In the genomic region with DNA sequence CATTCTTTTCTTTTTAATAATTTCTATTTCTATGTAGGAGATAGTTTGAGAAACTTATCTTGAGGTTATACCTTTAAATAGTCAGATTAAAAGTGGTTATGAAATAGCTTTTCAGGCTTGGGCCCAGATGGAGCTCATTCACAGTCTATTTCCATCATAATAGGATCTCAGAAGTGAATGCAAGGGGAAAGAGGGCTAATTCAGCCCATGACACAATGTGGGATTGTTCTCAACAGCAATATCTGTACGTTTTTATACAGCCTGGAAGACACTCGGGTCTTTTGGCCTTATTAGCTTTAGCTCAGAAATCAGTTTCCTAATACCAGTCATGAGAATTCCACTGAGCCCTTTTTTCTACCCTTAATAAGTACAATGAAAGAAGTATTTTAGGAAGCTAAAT, we compare ENCODE assay signal across 26 mouse cellular contexts.
DNase-seq lines count a peak whose midpoint lies in the region; ATAC-seq lines count a peak whose summit lies in the region.
"Had no signal": no experiment of that assay in that cellular context is flagged by ENCODE, and none has a peak within 500 bp of the region (broad histone marks: within the 10 kb centered on the region; RNA-seq: fewer than 3 reads in every experiment).

No protein-coding gene starts in this region.

- no peak for ATAC-seq in hindbrain, embryonic 14.5 days (ENCODE audit: low FRiP score)
- ATAC-seq in forebrain, embryonic 14.5 days, result peak; percentile 54; the same call in 1 of the 2 replicates
- ATAC-seq in midbrain, embryonic 14.5 days (ENCODE audit: low FRiP score, low TSS enrichment), result peak; percentile 43; the same call in 1 of the 2 replicates

- no peaks in the 10 kb centered on the region for H3K36me3 ChIP-seq in hindbrain, embryonic 10.5 days
- H3K36me3 ChIP-seq in hindbrain, embryonic 14.5 days (replicated peaks; ENCODE audit: control insufficient read depth, insufficient read depth), result no peaks in the 10 kb centered on the region
- no peaks in the 10 kb centered on the region for H3K36me3 ChIP-seq in forebrain, embryonic 14.5 days (ENCODE audit: control insufficient read depth, insufficient read depth, low read length)
- no peaks in the 10 kb centered on the region for H3K36me3 ChIP-seq in midbrain, embryonic 14.5 days (ENCODE audit: control insufficient read depth, insufficient read depth, low read length)
- H3K36me3 ChIP-seq: embryonic facial prominence, embryonic 12.5 days; G1E; limb, embryonic 10.5 days; liver, embryonic 15.5 days; lung, embryonic 15.5 days; neural tube, embryonic 15.5 days had no signal

- peaks cover 13% of the 10 kb centered on the region; the same call in 1 of the 2 replicates for H3K4me1 ChIP-seq in hindbrain, embryonic 10.5 days (replicated peaks)
- no peaks in the 10 kb centered on the region for H3K4me1 ChIP-seq in hindbrain, embryonic 14.5 days (replicated peaks; ENCODE audit: control insufficient read depth, insufficient read depth, low read length)
- no peaks in the 10 kb centered on the region for H3K4me1 ChIP-seq in forebrain, embryonic 14.5 days (ENCODE audit: control insufficient read depth, insufficient read depth, low read length)
- peaks cover 3% of the 10 kb centered on the region; the same call in 1 of the 2 replicates for H3K4me1 ChIP-seq in midbrain, embryonic 14.5 days (ENCODE audit: control insufficient read depth, insufficient read depth, low read length)
- H3K4me1 ChIP-seq: embryonic facial prominence, embryonic 12.5 days; limb, embryonic 10.5 days; liver, embryonic 15.5 days; lung, embryonic 15.5 days; neural tube, embryonic 15.5 days had no signal

- no peak overlapping the region for H3K9ac ChIP-seq in hindbrain, embryonic 14.5 days
- no peak overlapping the region for H3K9ac ChIP-seq in forebrain, embryonic 14.5 days (ENCODE audit: low read length)
- H3K9ac ChIP-seq in midbrain, embryonic 14.5 days (replicated peaks; ENCODE audit: low read length), result no peak overlapping the region
- H3K9ac ChIP-seq: embryonic facial prominence, embryonic 12.5 days; liver, embryonic 15.5 days; lung, embryonic 15.5 days; neural tube, embryonic 15.5 days had no signal

- no peaks in the 10 kb centered on the region for H3K9me3 ChIP-seq in hindbrain, embryonic 10.5 days
- H3K9me3 ChIP-seq in hindbrain, embryonic 14.5 days (ENCODE audit: control insufficient read depth, low read length), result no peaks in the 10 kb centered on the region
- no peaks in the 10 kb centered on the region for H3K9me3 ChIP-seq in forebrain, embryonic 14.5 days (replicated peaks; ENCODE audit: control insufficient read depth, low read length)
- H3K9me3 ChIP-seq in midbrain, embryonic 14.5 days (ENCODE audit: control insufficient read depth, low read length), result no peaks in the 10 kb centered on the region
- H3K9me3 ChIP-seq: embryonic facial prominence, embryonic 12.5 days; limb, embryonic 10.5 days; liver, embryonic 15.5 days; lung, embryonic 15.5 days; neural tube, embryonic 15.5 days had no signal

- peak overlapping the region; percentile 70 for H3K27ac ChIP-seq in hindbrain, embryonic 10.5 days
- no peak overlapping the region for H3K27ac ChIP-seq in hindbrain, embryonic 14.5 days
- no peak overlapping the region for H3K27ac ChIP-seq in forebrain, embryonic 14.5 days (ENCODE audit: low read depth, low read length)
- no peak overlapping the region for H3K27ac ChIP-seq in midbrain, embryonic 14.5 days (replicated peaks; ENCODE audit: low read depth, low read length)
- H3K27ac ChIP-seq: embryonic facial prominence, embryonic 12.5 days; gastrocnemius, adult 2 months; limb, embryonic 10.5 days; liver, embryonic 15.5 days; lung, embryonic 15.5 days; neural tube, embryonic 15.5 days; stomach, postnatal 0 days had no signal

- H3K27me3 ChIP-seq in hindbrain, embryonic 10.5 days (ENCODE audit: insufficient read depth, poor library complexity, severe bottlenecking), result no peaks in the 10 kb centered on the region
- H3K27me3 ChIP-seq in hindbrain, embryonic 14.5 days (ENCODE audit: control insufficient read depth, insufficient read depth, low read length), result no peaks in the 10 kb centered on the region
- no peaks in the 10 kb centered on the region for H3K27me3 ChIP-seq in forebrain, embryonic 14.5 days (replicated peaks; ENCODE audit: control insufficient read depth, insufficient read depth, low read length)
- H3K27me3 ChIP-seq in midbrain, embryonic 14.5 days (ENCODE audit: control insufficient read depth, insufficient read depth, low read length), result no peaks in the 10 kb centered on the region
- H3K27me3 ChIP-seq: CH12.LX; embryonic facial prominence, embryonic 12.5 days; liver, embryonic 15.5 days; lung, embryonic 15.5 days; neural tube, embryonic 15.5 days had no signal

- DNase-seq in hindbrain, embryonic 10.5 days (ENCODE audit: low spot score), result no peak
- no peak for DNase-seq in hindbrain, embryonic 14.5 days (ENCODE audit: low spot score)
- DNase-seq in embryo, embryonic 10.5 days (ENCODE audit: low spot score), result peak; percentile 38
- DNase-seq in forebrain, embryonic 14.5 days (ENCODE audit: low spot score), result peak; percentile 50
- peak; percentile 52 for DNase-seq in midbrain, embryonic 14.5 days
- no peak for DNase-seq in right cerebral cortex, postnatal 36 days (ENCODE audit: low spot score in 2 of 2)
- no peak for DNase-seq in thymus, postnatal 14 days
- DNase-seq: adrenal gland, postnatal 14 days; B cell, adult 2 months; cerebellum, adult 8-10 months; cerebellum, postnatal 36 days; gastrocnemius, adult 2 months; kidney, adult 9 months; kidney, postnatal 14 days; liver; lung, postnatal 4 days; thymus, adult 2 months had no signal

- H3K4me3 ChIP-seq in hindbrain, embryonic 10.5 days, result no peak overlapping the region
- no peak overlapping the region for H3K4me3 ChIP-seq in hindbrain, embryonic 14.5 days (replicated peaks; ENCODE audit: low read length)
- H3K4me3 ChIP-seq in forebrain, embryonic 14.5 days (ENCODE audit: low read depth, low read length), result no peak overlapping the region
- no peak overlapping the region for H3K4me3 ChIP-seq in midbrain, embryonic 14.5 days (replicated peaks; ENCODE audit: low read depth, low read length)
- H3K4me3 ChIP-seq: embryonic facial prominence, embryonic 12.5 days; erythroblast, embryonic 14.5 days; gastrocnemius, adult 2 months; limb, embryonic 10.5 days; liver, embryonic 15.5 days; lung, embryonic 15.5 days; neural tube, embryonic 15.5 days had no signal

- WGBS in hindbrain, embryonic 10.5 days, result 32% methylated on average over 2 of the region's 2 CpGs
- 14% methylated on average over 2 of the region's 2 CpGs for WGBS in hindbrain, embryonic 14.5 days
- WGBS in forebrain, embryonic 14.5 days, result 0% methylated on average over 2 of the region's 2 CpGs
- WGBS in midbrain, embryonic 14.5 days, result 6% methylated on average over 2 of the region's 2 CpGs

- H3K4me2 ChIP-seq in hindbrain, embryonic 14.5 days (replicated peaks), result no peak overlapping the region
- H3K4me2 ChIP-seq in forebrain, embryonic 14.5 days (ENCODE audit: low read length), result no peak overlapping the region
- H3K4me2 ChIP-seq in midbrain, embryonic 14.5 days (ENCODE audit: low read length), result no peak overlapping the region
- H3K4me2 ChIP-seq: embryonic facial prominence, embryonic 12.5 days; liver, embryonic 15.5 days; lung, embryonic 15.5 days; neural tube, embryonic 15.5 days had no signal

Comparison
In these comparisons a context has a peak if more than half of its experiments do, and no peak if none do; other contexts are left out.
1. DNase-seq: peak in embryo, embryonic 10.5 days (single experiment), forebrain, embryonic 14.5 days (single experiment) and midbrain, embryonic 14.5 days (single experiment); none in hindbrain, embryonic 10.5 days (single experiment), hindbrain, embryonic 14.5 days (single experiment), right cerebral cortex, postnatal 36 days (0 of 2) and thymus, postnatal 14 days (single experiment).